Mouse (Mus musculus) C2C12 (cell line): ENCODE measurements around the gene Klrb1f. TPM values are rescaled to one million over a fixed set of nuclear protein-coding genes. Genes with fewer than 3 reads are reported as not detected.
"Not testable (repeated sequence)": the region's sequence is repeated elsewhere in the genome, so short reads cannot be mapped to it uniquely, and the experiment has no call there.

Source experiments
- H3K27me3 ChIP-seq: one replicate; pipeline ENCODE4 v1.6.1; 2011; ENCODE audit not compliant: control insufficient read depth, insufficient read depth, insufficient read length
- H3K36me3 ChIP-seq: one replicate; pipeline ENCODE4 v1.6.1; 2011; ENCODE audit not compliant: control insufficient read depth, insufficient read depth
- H3K4me3 ChIP-seq: one replicate; pipeline ENCODE4 v1.5.1; 2011; ENCODE audit warnings: mild to moderate bottlenecking, control low read depth; ENCODE audit not compliant: poor library complexity, insufficient read depth, severe bottlenecking
- H3K79me2 ChIP-seq: one replicate; pipeline ENCODE4 v1.6.1; 2011; ENCODE audit not compliant: control insufficient read depth, insufficient read depth
- H3K79me3 ChIP-seq: one replicate; pipeline ENCODE4 v1.6.1; 2011; ENCODE audit warnings: low read depth, control low read depth
- H3ac ChIP-seq: one replicate; pipeline ENCODE3; 2011; ENCODE audit warnings: low read depth; ENCODE audit not compliant: control insufficient read depth, insufficient read length
- CEBPB ChIP-seq: IDR thresholded peaks from one replicate; pipeline ENCODE4 v1.6.1; 2011; ENCODE audit warnings: low read depth, mild to moderate bottlenecking, control low read depth, moderate library complexity
- CTCF ChIP-seq: IDR thresholded peaks from one replicate; pipeline ENCODE4 v1.5.1; 2011; ENCODE audit not compliant: control insufficient read depth, insufficient read depth, insufficient read length
- FOSL1 ChIP-seq: IDR thresholded peaks from one replicate; pipeline ENCODE4 v1.8.0; 2011; ENCODE audit warnings: mild to moderate bottlenecking, low read length; ENCODE audit not compliant: poor library complexity, insufficient read depth, severe bottlenecking
- MAX ChIP-seq: IDR thresholded peaks from one replicate; pipeline ENCODE4 v1.6.1; 2011; ENCODE audit warnings: mild to moderate bottlenecking, control low read depth
- MYOD1 ChIP-seq: IDR thresholded peaks from one replicate; pipeline ENCODE4 v1.6.1; 2011; ENCODE audit warnings: low read depth; ENCODE audit not compliant: control insufficient read depth, insufficient read length
- MYOG ChIP-seq: IDR thresholded peaks from one replicate; pipeline ENCODE4 v1.6.1; 2011; ENCODE audit not compliant: control insufficient read depth, insufficient read length; ENCODE audit errors: extremely low read depth
- USF1 ChIP-seq: IDR thresholded peaks from one replicate; pipeline ENCODE4 v1.6.1; 2011; ENCODE audit warnings: low read depth, mild to moderate bottlenecking, control low read depth, moderate library complexity
- polyA plus RNA-seq: library from polyadenylated mRNA; unstranded; fragments of >200 nt; fragmentation: generic; extraction: Trizol; gene quantifications from one replicate; pipeline ENCODE4 v1.2.1, GENCODE M21; 2012; ENCODE audit warnings: missing spikeins

Gene Klrb1f
- polyA plus RNA-seq, 1 experiment, result not detected

DNA sequence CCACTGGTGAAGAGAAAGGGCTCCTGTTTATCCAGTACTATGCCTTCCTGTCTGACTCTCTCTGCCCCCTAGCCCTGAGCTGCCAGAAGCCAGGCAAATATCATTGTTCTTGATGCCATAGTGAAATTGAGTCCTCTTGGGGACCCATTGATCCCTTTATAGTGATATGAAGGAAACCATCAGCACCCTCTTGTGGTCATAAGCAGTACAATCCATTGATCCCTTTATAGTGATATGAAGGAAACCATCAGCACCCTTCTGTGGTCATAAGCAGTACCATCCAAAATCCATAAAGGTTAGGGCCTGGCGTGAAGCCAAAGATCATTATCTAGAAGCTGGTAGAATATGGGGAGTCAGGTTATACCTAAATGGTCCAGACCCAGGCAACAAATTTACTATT lies 21.3 kb downstream of the Klrb1f start:
- TF ChIP-seq MYOD1, result no peak
- TF ChIP-seq MYOG, result no peak
- TF ChIP-seq CTCF, result no peak
- TF ChIP-seq FOSL1, result no peak
- no peak for TF ChIP-seq USF1
- no peak for TF ChIP-seq CEBPB
- no peak for TF ChIP-seq MAX
- H3ac ChIP-seq, result no peak overlapping the region
- no peaks in the 10 kb centered on the region for H3K36me3 ChIP-seq
- no peaks in the 10 kb centered on the region for H3K27me3 ChIP-seq
- no peak overlapping the region for H3K4me3 ChIP-seq
- H3K79me2 ChIP-seq, result no peaks in the 10 kb centered on the region
- H3K79me3 ChIP-seq, result no peaks in the 10 kb centered on the region

DNA sequence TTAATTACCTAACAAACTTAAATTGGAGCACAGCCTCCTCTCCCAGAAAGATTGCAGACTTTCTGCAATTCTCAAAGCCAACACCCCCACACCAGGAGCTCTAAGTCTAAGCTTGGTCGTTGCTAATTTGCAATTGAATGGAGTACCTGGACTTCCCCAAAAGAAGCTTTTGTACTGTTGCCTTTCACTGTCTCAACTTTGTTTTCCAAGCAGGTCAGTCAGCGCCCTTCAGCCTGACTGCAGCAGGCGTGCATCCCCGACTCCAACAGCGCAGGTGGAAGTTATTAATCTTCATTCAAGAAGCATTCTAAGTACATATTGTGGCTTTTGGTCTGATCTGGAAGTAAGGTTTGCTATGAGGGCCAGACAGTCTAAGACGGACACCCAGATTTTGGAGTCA lies 39.4 kb downstream of the Klrb1f start:
- Histone ChIP-seq H3K36me3 (no peaks in the 10 kb centered on the region), H3K79me2 (no peaks in the 10 kb centered on the region), H3ac (no peak overlapping the region), H3K79me3 (no peaks in the 10 kb centered on the region), H3K4me3 (no peak overlapping the region), H3K27me3 (no peaks in the 10 kb centered on the region)
- TF ChIP-seq CEBPB, result no peak
- no peak for TF ChIP-seq FOSL1

GRCm38 (mm10) chr6:129086031-129086430 lies 40.3 kb downstream of the Klrb1f start:
- H3K79me2 ChIP-seq, H3K36me3 ChIP-seq, H3K27me3 ChIP-seq, H3ac ChIP-seq, H3K79me3 ChIP-seq, H3K4me3 ChIP-seq: not testable (repeated sequence)

DNA sequence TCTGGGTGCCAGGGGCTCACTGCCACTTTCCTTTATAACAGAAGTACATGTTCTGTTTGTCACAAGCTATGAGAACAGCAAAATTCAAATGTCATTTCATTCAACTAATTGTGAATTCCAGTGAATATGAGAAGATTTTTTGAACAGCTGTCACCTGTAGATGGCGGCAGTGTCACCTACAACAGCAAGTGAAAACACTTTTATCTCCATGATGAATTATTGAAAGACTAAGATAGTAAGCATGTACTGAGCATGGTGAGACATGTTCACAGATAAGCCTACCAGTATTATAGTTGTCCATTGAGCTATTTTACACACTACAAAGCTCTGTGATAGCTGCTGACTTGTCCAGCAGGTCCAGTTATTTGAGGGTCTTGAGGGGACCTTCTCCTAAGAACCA lies 42.5 kb downstream of the Klrb1f start:
- no peaks in the 10 kb centered on the region for H3K79me3 ChIP-seq
- TF ChIP-seq MAX (no peak), MYOD1 (no peak), USF1 (no peak), CEBPB (no peak), MYOG (no peak)
- H3K4me3 ChIP-seq, result no peak overlapping the region
- H3K79me2 ChIP-seq, result no peaks in the 10 kb centered on the region
- H3K36me3 ChIP-seq, result no peaks in the 10 kb centered on the region
- H3ac ChIP-seq, result no peak overlapping the region
- no peaks in the 10 kb centered on the region for H3K27me3 ChIP-seq

DNA sequence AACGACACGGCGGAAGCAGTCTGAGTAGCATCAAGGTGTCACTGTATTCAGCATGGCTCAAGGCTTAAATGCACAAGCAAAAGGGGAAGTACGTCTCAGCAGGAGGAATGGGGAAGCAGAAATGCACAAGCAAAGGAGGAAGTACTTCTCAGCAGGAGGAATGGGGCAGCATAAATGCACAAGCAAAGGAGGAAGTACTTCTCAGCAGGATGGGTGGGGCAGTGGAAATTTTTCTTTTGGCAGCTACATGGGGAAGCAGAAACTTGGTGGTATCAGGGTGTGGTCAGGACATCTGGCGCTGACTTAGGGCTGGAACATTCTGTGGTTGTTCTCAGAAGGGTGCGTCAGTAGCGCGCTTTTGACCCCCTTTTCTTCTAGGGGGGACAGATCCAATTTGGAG lies 42.9 kb downstream of the Klrb1f start:
- not testable (repeated sequence) for H3K79me3 ChIP-seq, H3K36me3 ChIP-seq, H3K79me2 ChIP-seq, H3ac ChIP-seq, H3K4me3 ChIP-seq, H3K27me3 ChIP-seq

DNA sequence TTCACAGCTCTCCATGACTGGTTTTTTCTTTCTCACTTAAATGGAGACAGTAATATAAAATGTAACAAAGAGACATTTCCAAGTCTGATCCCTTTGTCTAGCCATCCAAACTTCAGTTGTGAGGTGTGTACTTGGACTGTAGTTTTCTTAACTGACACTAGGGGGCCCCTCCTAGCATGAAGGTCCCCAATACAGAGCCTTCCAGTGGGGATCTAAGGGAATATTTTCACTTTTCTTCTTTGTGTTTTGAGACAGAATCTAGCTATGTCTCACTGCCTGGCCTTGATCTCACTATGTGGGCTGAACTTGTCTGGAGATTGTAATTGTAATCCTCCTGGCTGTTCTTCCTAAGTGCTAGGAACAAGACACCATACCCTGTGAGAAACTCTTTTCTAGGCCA lies 49.5 kb downstream of the Klrb1f start:
- Histone ChIP-seq H3K4me3 (no peak overlapping the region), H3K79me3 (no peaks in the 10 kb centered on the region), H3K36me3 (no peaks in the 10 kb centered on the region), H3K79me2 (no peaks in the 10 kb centered on the region), H3ac (no peak overlapping the region), H3K27me3 (no peaks in the 10 kb centered on the region)
- TF ChIP-seq USF1 (no peak), FOSL1 (no peak), CTCF (no peak), CEBPB (no peak), MYOD1 (no peak), MAX (no peak), MYOG (no peak)

- Histone ChIP-seq H3K27me3 (no peaks in the 10 kb centered on the region), H3K79me3 (no peaks in the 10 kb centered on the region), H3K79me2 (no peaks in the 10 kb centered on the region), H3K4me3 (no peak overlapping the region), H3K36me3 (no peaks in the 10 kb centered on the region), H3ac (no peak overlapping the region)
- TF ChIP-seq MYOG (no peak), USF1 (no peak), FOSL1 (no peak), CEBPB (no peak), MAX (no peak), CTCF (no peak), MYOD1 (no peak)
Observed at GRCm38 (mm10) chr6:129097929-129098328, 52.2 kb downstream of the Klrb1f start.

DNA sequence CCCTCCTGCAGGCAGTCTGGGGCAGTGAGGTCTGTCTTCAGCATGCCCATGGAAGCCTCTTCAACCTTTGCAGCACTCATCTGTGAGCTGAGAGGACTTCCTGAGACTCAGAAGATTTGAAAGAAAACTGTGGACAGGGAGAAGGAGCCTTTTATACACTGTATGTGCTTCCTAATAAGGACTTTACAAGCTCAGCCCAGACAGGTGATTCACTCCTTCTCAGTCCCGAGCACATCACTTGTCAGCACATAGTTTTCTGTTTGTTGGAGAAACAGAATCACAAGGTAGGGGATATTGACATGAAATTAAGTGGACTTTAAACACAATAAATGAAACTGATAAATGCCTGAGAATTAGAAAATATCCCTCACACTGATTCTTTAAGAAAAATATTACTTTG lies 55.1 kb downstream of the Klrb1f start, which contains the start of gene Clec2e:
TSS of gene Clec2e (minus strand) at position 120 of the 400 bp plus-strand sequence.
- H3K4me3 ChIP-seq, H3K79me2 ChIP-seq, H3K79me3 ChIP-seq, H3K36me3 ChIP-seq, H3K27me3 ChIP-seq, H3ac ChIP-seq: not testable (repeated sequence)
